Mouse (Mus musculus): ENCODE data around the gene Mpp3. TPM values are rescaled to one million over a fixed set of nuclear protein-coding genes. Genes with fewer than 3 reads are reported as not detected.

The Mpp3 gene
- total RNA-seq, 1 experiment from 2014 or later: not detected

- no peak for ATAC-seq (ENCODE audit: extremely low read depth, insufficient number of reproducible peaks, low FRiP score, poor library complexity, severe bottlenecking)
Observed at GRCm38 (mm10) chr11:101965553-101965952, 62.7 kb downstream of the Mpp3 start.

GRCm38 (mm10) chr11:101964647-101965046 lies 63.6 kb downstream of the Mpp3 start:
- ATAC-seq (ENCODE audit: extremely low read depth, insufficient number of reproducible peaks, low FRiP score, poor library complexity, severe bottlenecking): no peak

GRCm38 (mm10) chr11:101963473-101964291 lies 64.6 kb downstream of the Mpp3 start:
- ATAC-seq (ENCODE audit: extremely low read depth, insufficient number of reproducible peaks, low FRiP score, poor library complexity, severe bottlenecking): no peak

GRCm38 (mm10) chr11:101963043-101963442 lies 65.2 kb downstream of the Mpp3 start:
- no peak for ATAC-seq (ENCODE audit: extremely low read depth, insufficient number of reproducible peaks, low FRiP score, poor library complexity, severe bottlenecking)

GRCm38 (mm10) chr11:101957476-101957875 lies 70.8 kb downstream of the Mpp3 start:
- no peak for ATAC-seq (ENCODE audit: extremely low read depth, insufficient number of reproducible peaks, low FRiP score, poor library complexity, severe bottlenecking)

- no peak for ATAC-seq (ENCODE audit: extremely low read depth, insufficient number of reproducible peaks, low FRiP score, poor library complexity, severe bottlenecking)
Observed at GRCm38 (mm10) chr11:101953441-101953840, 74.8 kb downstream of the Mpp3 start.

- ATAC-seq (ENCODE audit: extremely low read depth, insufficient number of reproducible peaks, low FRiP score, poor library complexity, severe bottlenecking): peak; percentile 35; the same call in 1 of the 2 replicates
Observed at GRCm38 (mm10) chr11:101952541-101953341, 75.5 kb downstream of the Mpp3 start.

- ATAC-seq (ENCODE audit: extremely low read depth, insufficient number of reproducible peaks, low FRiP score, poor library complexity, severe bottlenecking): no peak
Observed at GRCm38 (mm10) chr11:101950021-101950420, 78.2 kb downstream of the Mpp3 start.

Other genes with a start within 250 kb of the Mpp3 start
- not detected in 2 replicates for gene Etv4, start 243.1 kb downstream of the Mpp3 start, total RNA-seq (2017)
- not detected in 2 replicates for gene Meox1, start 134.1 kb downstream of the Mpp3 start, total RNA-seq (2017)
- gene Sost, start 61.4 kb downstream of the Mpp3 start, total RNA-seq (2017): not detected in 2 replicates
- not detected in 2 replicates for gene Cfap97d1, start 44.2 kb downstream of the Mpp3 start, total RNA-seq (2017)
- 9.5 and 12.0 TPM in 2 replicates for gene Dusp3, start 41.4 kb downstream of the Mpp3 start, total RNA-seq (2017)
- gene Cd300lg, start 13.0 kb upstream of the Mpp3 start, total RNA-seq (2017): 0.58 and 2.0 TPM in 2 replicates
- gene Mpp2, start 60.1 kb upstream of the Mpp3 start, total RNA-seq (2017): not detected in 2 replicates
- gene Ppy, start 72.9 kb upstream of the Mpp3 start, total RNA-seq (2017): not detected in 2 replicates
- not detected in 2 replicates for gene Pyy, start 79.4 kb upstream of the Mpp3 start, total RNA-seq (2017)
- not detected in 2 replicates for gene Nags, start 117.1 kb upstream of the Mpp3 start, total RNA-seq (2017)
- gene Tmem101, start 127.9 kb upstream of the Mpp3 start, total RNA-seq (2017): 7.2 and 13.6 TPM in 2 replicates
- 46.8 and 56.2 TPM in 2 replicates for gene Lsm12, start 156.8 kb upstream of the Mpp3 start, total RNA-seq (2017)
- gene G6pc3, start 161.2 kb upstream of the Mpp3 start, total RNA-seq (2017): 14.7 and 16.5 TPM in 2 replicates
- gene Hdac5, start 201.7 kb upstream of the Mpp3 start, total RNA-seq (2017): 62.9 and 64.1 TPM in 2 replicates
- not detected in 2 replicates for gene BC030867, start 220.4 kb upstream of the Mpp3 start, total RNA-seq (2017)
- gene Asb16, start 240.3 kb upstream of the Mpp3 start, total RNA-seq (2017): not detected in 2 replicates